In genomic region chr11:88719601-88720000, GRCm38 (mm10) we compare ENCODE assay signal across 10 mouse cellular contexts. TPM values are rescaled to one million over a fixed set of nuclear protein-coding genes. Genes with fewer than 3 reads are reported as not detected.
DNase-seq lines count a peak whose midpoint lies in the region; ATAC-seq and TF ChIP-seq lines count a peak whose summit lies in the region.
"Had no signal": no experiment of that assay in that cellular context is flagged by ENCODE, and none has a peak within 500 bp of the region (broad histone marks: within the 10 kb centered on the region; RNA-seq: fewer than 3 reads in every experiment).

No protein-coding gene starts in this region.

- 64% methylated on average over 3 of the region's 3 CpGs for WGBS in kidney, embryonic 15.5 days
- WGBS in kidney, adult 2 months, result 70% methylated on average over 3 of the region's 3 CpGs
- 37% methylated on average over 3 of the region's 3 CpGs for WGBS in hindbrain, embryonic 13.5 days
- 33% methylated on average over 3 of the region's 3 CpGs for WGBS in midbrain, embryonic 14.5 days

- H3K36me3 ChIP-seq in kidney, embryonic 15.5 days, result no peaks in the 10 kb centered on the region
- H3K36me3 ChIP-seq in kidney, adult 2 months (ENCODE audit: control insufficient read depth, insufficient read depth, low read length), result no peaks in the 10 kb centered on the region
- no peaks in the 10 kb centered on the region for H3K36me3 ChIP-seq in hindbrain, embryonic 13.5 days
- H3K36me3 ChIP-seq in midbrain, embryonic 14.5 days (ENCODE audit: control insufficient read depth, insufficient read depth, low read length), result no peaks in the 10 kb centered on the region

- H3K27me3 ChIP-seq in kidney, embryonic 15.5 days, result no peaks in the 10 kb centered on the region
- no peaks in the 10 kb centered on the region for H3K27me3 ChIP-seq in kidney, adult 2 months (replicated peaks; ENCODE audit: control insufficient read depth, insufficient read depth, low read length)
- H3K27me3 ChIP-seq in hindbrain, embryonic 13.5 days, result no peaks in the 10 kb centered on the region
- H3K27me3 ChIP-seq in midbrain, embryonic 14.5 days (ENCODE audit: control insufficient read depth, insufficient read depth, low read length), result no peaks in the 10 kb centered on the region

- peaks cover 44% of the 10 kb centered on the region for H3K4me1 ChIP-seq in kidney, embryonic 15.5 days
- peaks cover 16% of the 10 kb centered on the region for H3K4me1 ChIP-seq in kidney, adult 2 months (ENCODE audit: control insufficient read depth, insufficient read depth, low read length)
- H3K4me1 ChIP-seq in hindbrain, embryonic 13.5 days (replicated peaks), result peaks cover 50% of the 10 kb centered on the region
- peaks cover 38% of the 10 kb centered on the region for H3K4me1 ChIP-seq in midbrain, embryonic 14.5 days (ENCODE audit: control insufficient read depth, insufficient read depth, low read length)

- no peak for TF ChIP-seq CTCF in kidney, adult 2 months (conservative IDR thresholded peaks at IDR 0.05; ENCODE audit: insufficient read depth, insufficient read length, low read depth, low read length)

- H3K27ac ChIP-seq in kidney, embryonic 15.5 days, result 0 out of 2 replicates have a peak overlapping the region, but pooled peaks have one; percentile 95
- no peak overlapping the region for H3K27ac ChIP-seq in kidney, adult 2 months (ENCODE audit: insufficient read depth, low read depth, low read length)
- no peak overlapping the region for H3K27ac ChIP-seq in hindbrain, embryonic 13.5 days
- H3K27ac ChIP-seq in midbrain, embryonic 14.5 days (replicated peaks; ENCODE audit: low read depth, low read length), result no peak overlapping the region

- no peak for ATAC-seq in kidney, embryonic 15.5 days (replicated peaks; ENCODE audit: low FRiP score)
- ATAC-seq in hindbrain, embryonic 13.5 days (ENCODE audit: low FRiP score), result no peak
- ATAC-seq in midbrain, embryonic 14.5 days (ENCODE audit: low FRiP score, low TSS enrichment), result no peak

- peak overlapping the region; percentile 95; the same call in 1 of the 2 replicates for H3K4me3 ChIP-seq in kidney, embryonic 15.5 days (replicated peaks)
- H3K4me3 ChIP-seq in kidney, adult 2 months (ENCODE audit: insufficient read depth, low read depth, low read length), result no peak overlapping the region
- H3K4me3 ChIP-seq in hindbrain, embryonic 13.5 days, result peak overlapping the region; percentile 92; the same call in 1 of the 2 replicates
- H3K4me3 ChIP-seq in midbrain, embryonic 14.5 days (replicated peaks; ENCODE audit: low read depth, low read length), result peak overlapping the region; percentile 96

- no peaks in the 10 kb centered on the region for H3K9me3 ChIP-seq in kidney, embryonic 15.5 days (replicated peaks)
- no peaks in the 10 kb centered on the region for H3K9me3 ChIP-seq in hindbrain, embryonic 13.5 days
- H3K9me3 ChIP-seq in midbrain, embryonic 14.5 days (ENCODE audit: control insufficient read depth, low read length), result no peaks in the 10 kb centered on the region

- no peak for DNase-seq in kidney, adult 2 months
- DNase-seq in c-Kit-positive CD71-positive TER-119-positive erythroid progenitor cells, embryonic 14.5 days (ENCODE audit: low spot score), result peak; percentile 7
- no peak for DNase-seq in midbrain, embryonic 14.5 days
- DNase-seq in cerebellum, postnatal 36 days, result no peak
- DNase-seq in ovary, postnatal 14 days (ENCODE audit: low spot score), result no peak
- DNase-seq in spleen, adult 18-20 months, result no peak
- DNase-seq: cerebellum, adult 9-11 months; lung, postnatal 10 days had no signal

- TF ChIP-seq POLR2A in kidney, adult 2 months (IDR thresholded peaks at IDR 0.05; ENCODE audit: low read depth, low read length), result no peak

- no peak overlapping the region for H3K9ac ChIP-seq in kidney, embryonic 15.5 days
- peak overlapping the region; percentile 86; the same call in 1 of the 2 replicates for H3K9ac ChIP-seq in hindbrain, embryonic 13.5 days
- peak overlapping the region; percentile 97; the same call in 1 of the 2 replicates for H3K9ac ChIP-seq in midbrain, embryonic 14.5 days (replicated peaks; ENCODE audit: low read length)

- H3K4me2 ChIP-seq in kidney, embryonic 15.5 days, result peak overlapping the region; percentile 9; the same call in 1 of the 2 replicates
- peak overlapping the region; percentile 92 for H3K4me2 ChIP-seq in hindbrain, embryonic 13.5 days
- peak overlapping the region; percentile 94 for H3K4me2 ChIP-seq in midbrain, embryonic 14.5 days (ENCODE audit: low read length)

RNA-seq across cellular contexts. Expression of gene Msi2, which starts 1.3 kb away (rescaled TPM):
- polyA plus RNA-seq in kidney, embryonic 15.5 days (2015; fragmentation: Nextera tagmentation; extraction: Ambion mirVana), result 29.1 and 29.3 TPM in 2 replicates
- 40.4 and 43.5 TPM in 2 replicates for polyA plus RNA-seq in kidney, adult 2 months (2012; rRNA removed)
- 36.6 and 41.0 TPM in 2 replicates for polyA plus RNA-seq in hindbrain, embryonic 13.5 days (2015; fragmentation: Nextera tagmentation; extraction: Ambion mirVana)
- 33.1 and 61.8 TPM in 2 replicates for polyA plus RNA-seq in midbrain, embryonic 14.5 days (2014; fragmentation: Nextera tagmentation; extraction: Ambion mirVana)

Comparison
In these comparisons a context has a peak if more than half of its experiments do, and no peak if none do; other contexts are left out.
1. H3K4me2 ChIP-seq: peak in every context shown above with its lines; median percentile 94 in midbrain, embryonic 14.5 days; 92 in hindbrain, embryonic 13.5 days; 9 in kidney, embryonic 15.5 days.